Mouse (Mus musculus) right cerebral cortex, postnatal 14 days (tissue): ENCODE data around the gene Rab11fip3.

Experiments
- DNase-seq: peaks from one replicate; pipeline ENCODE4 v3.0.0; 2022

Rab11fip3 gene

DNA sequence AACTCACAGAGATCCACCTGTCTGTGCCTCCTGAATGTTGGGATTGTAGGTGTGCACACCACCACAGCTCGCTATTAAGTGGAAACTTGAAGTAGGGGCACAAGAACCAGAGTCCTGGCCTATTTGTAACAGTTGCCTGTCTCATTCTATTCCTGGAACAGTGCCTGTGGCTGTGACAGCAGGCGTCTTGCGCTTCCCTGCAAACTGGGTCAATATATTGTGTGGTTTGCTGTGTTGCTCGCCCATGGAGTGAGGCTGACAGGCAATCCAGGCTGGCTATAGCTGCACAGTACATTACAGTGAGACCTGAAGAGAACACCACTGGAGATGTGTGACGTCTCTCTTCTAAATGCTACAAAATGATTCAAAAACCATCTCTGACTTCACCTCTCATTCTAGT lies 37.8 kb downstream of the Rab11fip3 start:
- DNase-seq, result no peak

- no peak for DNase-seq
Observed at GRCm38 (mm10) chr17:26028261-26028660, 41.1 kb downstream of the Rab11fip3 start.

DNA sequence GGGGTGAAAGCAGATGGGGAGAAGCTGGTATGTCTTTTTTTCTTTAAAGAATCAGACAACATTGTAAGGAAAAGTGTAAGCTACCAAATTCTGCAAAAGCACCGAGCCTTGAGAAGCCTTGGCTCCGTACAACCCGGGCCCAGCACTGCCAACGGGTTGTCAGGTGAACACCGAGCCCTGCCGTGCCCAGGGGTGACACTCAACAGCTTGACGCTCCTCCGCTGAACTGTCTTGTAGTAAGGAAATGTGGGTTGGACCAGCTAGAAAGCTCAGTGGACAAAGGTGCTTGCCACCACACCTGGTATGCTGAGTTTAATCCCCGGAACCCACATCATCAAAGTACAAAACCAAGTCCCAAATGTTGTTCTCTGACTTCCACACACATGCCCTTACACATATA lies 44.7 kb downstream of the Rab11fip3 start:
- DNase-seq, result no peak

DNA sequence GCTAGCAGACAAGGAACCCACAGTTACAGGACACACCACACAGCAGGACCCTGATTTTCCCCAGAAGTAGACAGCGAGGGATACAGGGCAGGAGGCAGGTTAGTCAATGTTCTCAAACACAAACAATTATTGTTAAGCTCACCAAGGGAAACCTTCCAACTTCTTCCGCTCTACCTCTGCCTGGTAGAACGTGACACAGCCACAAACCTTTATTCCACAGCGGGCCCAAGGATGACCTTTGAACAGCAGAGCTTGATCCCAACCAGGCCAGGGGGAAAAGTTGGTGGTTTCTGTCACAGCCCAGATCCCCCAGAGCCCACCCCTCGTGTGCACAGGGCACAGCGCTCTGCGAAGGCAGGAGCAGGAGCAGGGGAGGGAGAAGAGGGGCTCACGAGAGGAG lies 45.4 kb downstream of the Rab11fip3 start:
- no peak for DNase-seq

- no peak for DNase-seq
Observed at GRCm38 (mm10) chr17:26023181-26023580, 46.2 kb downstream of the Rab11fip3 start.

- DNase-seq, result no peak
Observed at GRCm38 (mm10) chr17:26021728-26022341, 47.5 kb downstream of the Rab11fip3 start.

DNA sequence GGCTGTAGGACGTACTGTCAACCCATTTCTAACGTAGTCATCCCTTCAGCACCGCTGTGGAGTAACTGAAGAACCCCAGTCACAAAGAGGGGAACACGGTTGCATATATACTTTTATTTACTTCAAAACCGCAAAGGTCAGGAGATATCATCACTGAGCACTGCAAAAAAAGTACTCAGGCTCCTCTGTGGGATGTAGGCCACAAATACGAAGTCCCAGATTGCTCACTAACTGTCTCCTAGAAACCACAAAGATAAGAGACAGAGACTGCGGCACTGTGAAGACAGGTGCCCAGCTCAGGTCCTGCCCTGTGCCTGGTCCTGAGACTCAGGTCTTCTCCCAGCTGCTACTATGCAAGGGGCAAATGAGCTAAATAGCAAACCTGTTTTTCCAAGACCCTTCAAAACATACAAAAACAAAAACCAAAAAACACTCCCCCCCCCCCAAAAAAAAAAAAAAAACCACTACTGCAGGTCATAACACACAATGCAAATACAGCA lies 48.5 kb downstream of the Rab11fip3 start:
- DNase-seq, result no peak

GRCm38 (mm10) chr17:26018388-26018787 lies 51.0 kb downstream of the Rab11fip3 start:
- DNase-seq, result no peak

GRCm38 (mm10) chr17:26017949-26018348 lies 51.4 kb downstream of the Rab11fip3 start:
- no peak for DNase-seq

DNA sequence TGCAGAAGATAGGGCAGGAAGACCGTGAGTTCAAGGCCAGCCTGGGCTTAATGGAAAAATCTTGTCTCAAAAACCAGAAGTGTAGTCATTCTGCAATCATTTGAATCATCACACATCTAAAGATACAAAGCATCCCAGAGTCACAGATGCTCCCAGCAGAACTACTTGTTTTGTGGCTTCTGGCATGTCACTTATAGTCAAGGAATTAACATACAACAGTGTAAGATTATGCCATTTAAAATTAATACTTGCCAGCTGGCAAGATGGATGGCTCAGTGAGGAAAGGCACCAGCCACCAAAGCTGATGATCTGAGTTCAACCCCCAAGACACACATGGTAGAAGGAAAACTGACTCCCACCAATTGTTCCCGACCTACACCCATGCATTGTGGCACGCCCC lies 52.3 kb downstream of the Rab11fip3 start:
- DNase-seq, result no peak

DNA sequence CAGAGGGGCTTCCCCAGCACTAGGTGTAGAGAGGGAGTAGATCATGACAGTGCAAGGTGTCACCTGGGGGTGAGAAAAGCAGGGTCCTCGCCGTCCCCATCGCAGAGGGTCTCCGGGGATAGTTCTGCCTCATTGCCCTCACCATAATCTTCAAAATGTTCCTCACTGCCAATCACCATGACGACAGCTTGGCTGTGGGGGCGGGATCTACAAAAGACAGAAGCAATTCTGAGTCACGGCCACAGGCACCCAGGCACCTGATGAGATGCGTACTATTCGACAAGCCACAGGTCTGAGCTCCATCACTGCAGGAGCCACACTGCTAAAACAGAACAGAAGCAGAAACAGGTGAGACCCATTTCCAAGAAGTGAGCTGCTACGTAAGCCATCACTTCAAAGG lies 55.6 kb downstream of the Rab11fip3 start:
- no peak for DNase-seq

GRCm38 (mm10) chr17:26011841-26012460 lies 57.4 kb downstream of the Rab11fip3 start:
- DNase-seq, result peak; percentile 69

GRCm38 (mm10) chr17:26009540-26009939 lies 59.8 kb downstream of the Rab11fip3 start:
- peak; percentile 80 for DNase-seq

- DNase-seq, result no peak
Observed at GRCm38 (mm10) chr17:26008787-26009186, 60.6 kb downstream of the Rab11fip3 start.

GRCm38 (mm10) chr17:26008331-26008730 lies 61.0 kb downstream of the Rab11fip3 start:
- no peak for DNase-seq

DNA sequence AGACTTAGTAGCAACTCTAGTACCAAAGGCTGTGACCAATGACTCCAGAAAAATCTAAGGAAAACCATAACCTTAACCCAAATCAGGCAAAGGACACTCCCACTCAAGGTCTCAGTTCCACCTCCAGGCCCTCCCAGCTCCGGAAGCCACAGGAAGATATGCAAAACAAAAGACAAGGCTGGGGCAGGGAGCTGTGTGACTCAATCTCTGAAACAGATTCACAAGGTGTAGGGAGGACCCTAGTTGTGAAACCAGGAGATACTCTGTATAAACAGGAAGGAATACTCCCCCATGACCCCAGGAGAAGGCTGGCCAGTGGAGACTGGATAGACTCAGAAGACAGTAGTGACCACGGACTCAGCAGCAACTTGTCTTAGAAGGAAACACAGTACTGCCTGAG lies 61.7 kb downstream of the Rab11fip3 start:
- DNase-seq, result no peak

DNA sequence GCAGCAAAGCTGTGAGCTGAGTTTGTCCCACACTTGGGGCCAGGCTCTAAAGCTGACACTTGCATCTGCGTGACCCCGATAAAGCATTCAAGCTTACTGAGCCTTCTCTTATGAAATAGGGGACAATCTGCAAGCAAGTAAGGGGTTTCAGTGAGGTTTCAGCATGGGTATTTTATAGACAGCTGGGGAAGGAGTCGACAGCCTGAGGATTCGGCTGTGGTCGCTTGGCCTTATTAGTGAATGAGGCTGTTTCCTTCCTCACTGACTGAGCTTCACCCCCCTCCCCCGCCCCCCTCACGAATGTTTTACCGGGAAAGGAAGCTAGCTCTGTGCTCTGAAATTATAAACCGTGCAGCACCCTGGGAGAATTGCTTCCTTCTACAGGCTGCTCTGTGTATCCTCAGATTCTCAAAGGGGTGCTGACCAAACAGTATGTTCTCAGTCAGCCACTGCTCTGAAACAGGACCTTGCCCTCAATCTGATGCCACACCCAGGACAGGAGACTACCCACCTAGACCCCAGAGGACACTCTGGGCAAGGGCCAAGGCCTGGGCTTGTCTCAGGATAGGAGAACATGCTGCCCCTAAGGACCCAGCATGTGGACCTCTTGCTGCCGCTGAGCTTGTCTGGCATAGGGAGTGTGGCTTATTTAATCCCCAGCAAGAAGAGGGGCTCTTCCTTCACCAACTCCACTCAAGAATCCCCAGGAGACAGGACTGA lies 63.5 kb downstream of the Rab11fip3 start:
- DNase-seq, result no peak

GRCm38 (mm10) chr17:26004711-26005110 lies 64.6 kb downstream of the Rab11fip3 start:
- DNase-seq, result no peak

DNA sequence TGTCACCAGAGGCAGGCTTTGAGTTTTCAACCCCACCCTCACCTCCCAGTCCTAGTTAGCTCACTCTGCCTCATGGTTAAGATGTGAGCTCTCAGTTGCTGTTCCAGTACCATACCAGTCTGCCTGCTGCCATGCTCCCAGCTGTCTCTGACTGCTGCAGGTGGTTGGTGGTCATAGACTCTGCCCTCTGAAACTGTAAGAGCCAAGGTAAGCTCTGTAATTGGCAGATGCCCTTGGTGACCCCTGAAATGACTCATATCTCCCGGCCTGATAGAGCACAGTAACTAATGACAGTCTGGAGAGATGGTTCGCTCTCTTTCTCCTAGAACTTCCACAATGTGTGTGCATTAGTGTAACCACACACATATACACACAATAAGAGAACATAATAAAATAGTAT lies 65.5 kb downstream of the Rab11fip3 start:
- DNase-seq, result no peak

- no peak for DNase-seq
Observed at GRCm38 (mm10) chr17:25998425-25998824, 70.9 kb downstream of the Rab11fip3 start.

- no peak for DNase-seq
Observed at GRCm38 (mm10) chr17:25993489-25993888, 75.9 kb downstream of the Rab11fip3 start.

- DNase-seq, result no peak
Observed at GRCm38 (mm10) chr17:25992274-25992673, 77.1 kb downstream of the Rab11fip3 start.

DNA sequence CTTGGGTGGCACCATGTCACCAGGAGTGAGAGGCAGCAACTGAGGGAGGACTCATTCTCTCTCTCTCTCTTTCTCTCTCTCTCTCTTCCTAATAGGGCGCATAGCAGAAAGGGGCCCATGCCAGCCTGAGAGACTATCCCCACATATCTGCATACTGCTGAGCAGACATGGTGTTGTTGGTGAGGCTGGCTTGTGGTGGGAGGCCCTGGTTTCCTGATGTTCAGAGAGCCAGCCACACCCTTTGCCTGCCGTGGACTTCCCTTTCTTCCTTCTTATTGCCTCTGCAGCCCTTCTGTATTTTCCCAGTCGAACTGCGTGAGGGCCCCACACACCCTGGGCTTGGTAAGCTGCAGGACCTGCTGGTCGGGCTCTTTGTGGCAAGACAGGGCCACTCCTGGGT lies 79.0 kb downstream of the Rab11fip3 start:
- DNase-seq, result no peak
